Mouse (Mus musculus): ENCODE measurements around the gene Ttk.

GRCm38 (mm10) chr9:83902086-83902485 lies 67.6 kb downstream of the Ttk start:
- TF ChIP-seq CTCF (IDR thresholded peaks at IDR 0.05; ENCODE audit: borderline replicate concordance, insufficient read depth, low read depth, low read length) (no peak), POLR2A (IDR thresholded peaks at IDR 0.05; ENCODE audit: borderline replicate concordance, insufficient read depth, low read length) (no peak)
